Mouse (Mus musculus): ENCODE measurements at regions not wholly inside any gene's neighbourhood (a gene's known extent, or its start where the extent isn't known, plus 50 kb on each side); places are given as distances from the start of the nearest gene placed in this dataset.

DNA sequence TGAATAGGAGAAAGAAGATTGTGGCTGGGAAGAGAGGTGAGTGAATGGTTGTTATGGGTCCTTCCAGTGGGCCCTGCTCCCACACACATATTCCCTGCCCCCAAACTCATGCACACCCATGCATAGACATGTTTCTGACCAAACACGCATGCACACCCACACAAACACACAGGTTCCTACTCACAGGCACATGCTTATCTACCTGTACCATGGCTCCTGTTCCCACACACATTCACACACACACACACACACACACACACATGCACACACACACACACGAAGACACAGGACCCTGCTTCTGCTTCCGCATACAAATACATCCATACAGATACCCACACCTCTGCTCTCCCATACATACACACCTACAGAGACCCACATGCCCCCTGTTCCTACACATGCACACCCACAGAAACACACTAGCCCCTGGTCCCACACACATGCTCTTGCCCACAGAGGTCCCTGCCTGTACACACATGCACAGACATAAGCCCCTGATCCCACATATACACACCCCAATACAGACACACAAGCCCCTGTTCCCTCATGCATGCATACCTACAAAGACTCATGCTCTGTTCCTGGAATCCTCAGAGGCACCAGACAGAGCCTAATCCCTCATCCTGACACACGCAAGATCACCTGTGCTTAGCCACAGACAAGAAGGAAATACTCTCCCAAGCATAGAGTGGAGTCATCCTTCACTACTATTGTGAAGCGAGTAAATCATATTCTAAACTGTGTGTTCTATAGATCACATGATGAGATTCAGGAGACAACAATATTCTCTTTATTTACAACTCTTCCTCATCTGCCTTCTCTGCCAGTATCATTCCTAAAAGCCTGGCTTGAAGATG lies 100.1 kb downstream of the Mycn start:
- Histone ChIP-seq H3K27me3 (no peaks in the 10 kb centered on the region), H3K4me3 (no peak overlapping the region), H3K4me1 (replicated peaks) (peaks cover 6% of the 10 kb centered on the region), H3K9ac (no peak overlapping the region), H3K27ac (no peak overlapping the region), H3K4me2 (no peak overlapping the region), H3K36me3 (no peaks in the 10 kb centered on the region), H3K9me3 (replicated peaks) (no peaks in the 10 kb centered on the region)
- ATAC-seq (replicated peaks; ENCODE audit: insufficient number of reproducible peaks, insufficient read depth, low FRiP score, low read depth) = no peak
- 91% methylated on average over 5 of the region's 5 CpGs for WGBS

DNA sequence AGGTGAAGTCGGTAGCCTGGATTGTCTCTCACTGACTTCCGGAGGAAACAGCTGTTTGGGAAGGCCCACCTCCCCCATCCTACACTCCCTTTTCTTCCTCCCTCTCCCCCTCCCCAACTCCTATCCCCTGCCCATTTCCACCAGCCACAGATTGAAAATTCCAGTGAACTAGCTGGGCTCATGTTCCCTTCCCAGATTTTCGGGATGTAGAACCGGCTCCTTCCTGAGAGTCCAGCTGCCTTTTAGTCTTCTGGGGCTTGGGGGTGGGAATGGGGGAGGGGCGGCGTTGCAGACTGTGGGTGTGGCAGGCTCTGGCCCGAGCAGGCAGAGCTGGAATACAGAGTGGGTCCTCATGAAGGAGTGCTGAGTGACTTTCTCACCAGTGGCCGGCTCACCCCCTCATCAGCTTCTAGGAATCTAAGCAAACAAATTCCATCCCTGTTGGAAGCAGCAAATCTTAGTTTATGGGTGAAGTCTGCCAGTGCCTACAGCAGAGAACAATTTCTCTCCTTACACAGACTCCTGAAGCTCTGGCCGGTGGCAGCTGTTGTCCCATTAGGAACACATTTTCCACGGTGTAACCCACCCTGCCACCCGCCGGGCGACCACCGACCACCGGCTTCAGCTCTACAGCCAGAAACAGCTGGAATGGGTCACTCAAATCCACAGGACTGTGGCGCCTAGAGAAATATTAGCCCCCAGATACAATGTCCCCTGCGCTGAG lies 100.9 kb downstream of the Mycn start:
- H3K36me3 ChIP-seq = no peaks in the 10 kb centered on the region
- H3K27me3 ChIP-seq = no peaks in the 10 kb centered on the region
- H3K4me2 ChIP-seq = peak overlapping the region; percentile 56
- peak overlapping the region; percentile 29 for H3K4me3 ChIP-seq
- 30% methylated on average over 17 of the region's 17 CpGs for WGBS
- no peaks in the 10 kb centered on the region for H3K9me3 ChIP-seq (replicated peaks)
- ATAC-seq (replicated peaks; ENCODE audit: insufficient number of reproducible peaks, insufficient read depth, low FRiP score, low read depth) = no peak; the same call in 1 of the 2 replicates
- peaks cover 6% of the 10 kb centered on the region for H3K4me1 ChIP-seq (replicated peaks)
- H3K9ac ChIP-seq = no peak overlapping the region
- 0 out of 2 replicates have a peak overlapping the region, but pooled peaks have one; percentile 16 for H3K27ac ChIP-seq

DNA sequence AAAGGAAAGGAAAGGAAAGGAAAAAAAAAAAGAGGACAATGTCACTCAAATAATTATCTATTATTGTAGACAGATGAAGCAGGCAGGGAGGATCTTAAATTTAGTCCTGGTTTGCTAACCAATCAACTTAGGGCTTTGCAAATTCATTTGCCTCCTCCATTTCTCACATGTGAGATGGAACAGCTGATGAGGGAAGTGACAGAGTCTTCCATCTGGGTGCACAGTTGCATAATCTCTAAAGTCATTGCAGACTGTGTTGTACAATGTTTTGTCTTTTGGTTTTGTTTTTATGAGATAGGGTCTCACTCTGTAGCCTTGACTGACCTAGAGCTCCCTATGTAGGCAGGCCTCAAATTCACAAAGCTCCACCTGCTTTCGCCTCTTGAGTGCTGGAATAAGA lies 103.9 kb downstream of the Mycn start:
- ATAC-seq (replicated peaks; ENCODE audit: insufficient number of reproducible peaks, insufficient read depth, low FRiP score, low read depth) = no peak
- H3K9me3 ChIP-seq (replicated peaks) = no peaks in the 10 kb centered on the region
- H3K27me3 ChIP-seq = no peaks in the 10 kb centered on the region
- WGBS = 84% methylated on average over 1 of the region's 1 CpGs
- no peak overlapping the region for H3K27ac ChIP-seq
- H3K4me1 ChIP-seq (replicated peaks) = peaks cover 6% of the 10 kb centered on the region
- no peak overlapping the region for H3K4me2 ChIP-seq
- no peak overlapping the region for H3K4me3 ChIP-seq
- H3K9ac ChIP-seq = no peak overlapping the region
- H3K36me3 ChIP-seq = no peaks in the 10 kb centered on the region

DNA sequence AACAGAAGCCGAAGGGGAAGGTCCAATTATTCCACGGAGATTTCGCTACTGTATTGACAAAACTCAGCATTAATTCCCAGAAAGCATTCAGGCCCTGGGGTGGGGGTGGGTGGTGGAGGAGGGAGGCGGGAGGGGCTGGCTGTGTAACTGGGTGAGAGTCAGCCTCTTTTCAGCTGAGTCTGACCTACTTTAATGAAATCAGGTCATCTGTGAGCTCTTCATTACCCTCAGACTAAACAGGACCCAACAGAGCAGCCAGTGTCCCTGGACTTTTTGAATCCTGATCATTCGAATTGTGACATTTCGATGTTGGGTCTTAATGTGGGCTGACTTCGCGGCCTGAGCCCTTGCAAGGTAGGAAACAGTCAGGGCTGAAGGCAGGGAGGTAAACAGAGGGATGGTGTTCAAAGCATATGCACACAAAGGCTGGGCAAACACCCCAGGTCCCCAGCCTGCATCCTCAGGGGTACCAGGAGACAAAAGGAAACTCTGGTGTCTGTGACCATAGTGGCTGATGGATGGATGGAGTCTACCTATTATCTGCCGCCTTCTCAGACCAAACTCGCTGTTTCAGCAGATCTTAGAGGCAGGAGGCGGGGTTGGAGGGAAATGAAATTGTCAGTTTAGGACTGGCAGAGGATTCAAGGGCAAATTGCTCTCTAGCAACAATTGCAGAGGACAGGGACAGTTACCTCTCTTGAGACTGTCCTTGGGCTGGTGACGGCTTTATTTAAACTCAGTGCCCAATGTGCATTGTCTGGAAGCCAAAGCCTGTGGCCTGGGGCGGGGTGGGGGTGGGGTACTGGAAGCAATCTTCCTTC lies 113.7 kb downstream of the Mycn start:
- H3K36me3 ChIP-seq = no peaks in the 10 kb centered on the region
- no peak for ATAC-seq (replicated peaks; ENCODE audit: insufficient number of reproducible peaks, insufficient read depth, low FRiP score, low read depth)
- no peak overlapping the region for H3K4me2 ChIP-seq
- H3K9me3 ChIP-seq (replicated peaks) = no peaks in the 10 kb centered on the region
- no peak overlapping the region for H3K27ac ChIP-seq
- H3K9ac ChIP-seq = no peak overlapping the region
- 70% methylated on average over 13 of the region's 13 CpGs for WGBS
- H3K4me1 ChIP-seq (replicated peaks) = peaks cover 4% of the 10 kb centered on the region; the same call in 1 of the 2 replicates
- no peak overlapping the region for H3K4me3 ChIP-seq
- no peaks in the 10 kb centered on the region for H3K27me3 ChIP-seq

DNA sequence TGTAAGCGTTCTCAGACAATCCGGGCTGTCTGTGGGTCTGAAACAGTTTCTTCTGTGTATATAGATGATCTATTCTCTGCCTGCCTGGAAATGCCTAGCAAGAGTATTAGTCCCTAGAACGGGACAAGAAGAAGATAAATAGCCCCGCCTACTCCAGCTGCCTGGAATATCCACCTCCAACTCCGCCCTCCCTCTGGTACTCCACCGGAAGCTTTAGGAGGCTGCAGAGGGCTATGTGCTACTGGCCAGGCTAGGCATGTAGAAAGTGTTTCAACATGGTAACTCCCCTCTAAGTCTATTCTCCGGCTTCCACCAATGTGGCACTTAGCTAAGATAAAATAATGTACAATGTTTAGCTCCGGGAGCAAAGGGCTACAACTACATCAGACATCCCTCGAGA lies 114.3 kb downstream of the Mycn start:
- 53% methylated on average over 9 of the region's 9 CpGs for WGBS

DNA sequence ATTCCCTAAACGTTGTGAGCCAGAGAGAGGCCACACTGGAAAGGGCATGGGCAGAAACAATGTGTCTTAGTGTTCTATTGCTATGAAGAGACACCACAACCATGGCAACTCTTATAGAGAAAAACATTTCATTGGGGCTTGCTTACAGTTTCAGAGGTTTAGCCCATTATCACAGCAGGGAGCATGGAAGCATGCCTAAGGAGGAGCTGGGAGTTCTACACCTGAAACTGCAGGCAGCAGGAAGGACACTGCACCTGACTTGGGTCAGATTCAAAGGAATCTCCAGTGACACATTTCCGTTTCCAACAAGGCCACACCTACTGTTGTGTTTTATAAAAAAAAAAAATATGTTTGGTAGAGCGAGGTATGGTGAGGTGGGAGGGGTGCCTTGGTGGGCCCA lies 115.3 kb downstream of the Mycn start:
- Histone ChIP-seq H3K9ac (no peak overlapping the region), H3K4me3 (no peak overlapping the region), H3K9me3 (replicated peaks) (no peaks in the 10 kb centered on the region), H3K36me3 (no peaks in the 10 kb centered on the region), H3K4me2 (no peak overlapping the region), H3K4me1 (replicated peaks) (peaks cover 10% of the 10 kb centered on the region; the same call in 1 of the 2 replicates), H3K27ac (no peak overlapping the region), H3K27me3 (no peaks in the 10 kb centered on the region)
- no peak for ATAC-seq (replicated peaks; ENCODE audit: insufficient number of reproducible peaks, insufficient read depth, low FRiP score, low read depth)
- WGBS = 76% methylated on average over 3 of the region's 3 CpGs

More for the DNA sequence above, 114.3 kb downstream of the Mycn start:
- no peaks in the 10 kb centered on the region for H3K36me3 ChIP-seq
- no peak for ATAC-seq (replicated peaks; ENCODE audit: insufficient number of reproducible peaks, insufficient read depth, low FRiP score, low read depth)
- H3K27ac ChIP-seq = no peak overlapping the region
- H3K4me2 ChIP-seq = no peak overlapping the region
- H3K9me3 ChIP-seq (replicated peaks) = no peaks in the 10 kb centered on the region
- peaks cover 10% of the 10 kb centered on the region; the same call in 1 of the 2 replicates for H3K4me1 ChIP-seq (replicated peaks)
- no peaks in the 10 kb centered on the region for H3K27me3 ChIP-seq
- no peak overlapping the region for H3K9ac ChIP-seq
- H3K4me3 ChIP-seq = no peak overlapping the region

DNA sequence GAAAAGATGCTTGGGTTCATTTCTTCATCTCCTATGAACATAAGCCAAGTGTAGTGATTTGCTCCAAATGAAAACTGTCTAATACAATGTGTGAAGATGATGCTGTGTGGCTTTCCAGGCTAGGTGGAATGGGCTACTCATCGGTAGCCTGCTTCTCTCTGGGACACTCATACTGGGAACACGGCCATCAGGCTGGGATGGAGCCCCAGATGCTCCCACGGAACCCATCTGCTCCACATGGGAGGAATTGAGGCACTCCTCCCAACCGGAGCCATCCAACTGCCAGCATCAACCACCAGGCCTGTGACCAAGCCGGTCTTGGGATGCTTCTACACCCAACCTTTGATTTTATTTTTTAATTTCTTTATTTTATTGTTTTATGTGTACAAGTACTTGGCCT lies 115.9 kb downstream of the Mycn start:
- peaks cover 10% of the 10 kb centered on the region; the same call in 1 of the 2 replicates for H3K4me1 ChIP-seq (replicated peaks)
- no peak overlapping the region for H3K27ac ChIP-seq
- no peaks in the 10 kb centered on the region for H3K36me3 ChIP-seq
- 86% methylated on average over 5 of the region's 5 CpGs for WGBS
- H3K4me3 ChIP-seq = no peak overlapping the region
- no peaks in the 10 kb centered on the region for H3K9me3 ChIP-seq (replicated peaks)
- ATAC-seq (replicated peaks; ENCODE audit: insufficient number of reproducible peaks, insufficient read depth, low FRiP score, low read depth) = no peak
- H3K9ac ChIP-seq = no peak overlapping the region
- no peaks in the 10 kb centered on the region for H3K27me3 ChIP-seq
- H3K4me2 ChIP-seq = no peak overlapping the region

DNA sequence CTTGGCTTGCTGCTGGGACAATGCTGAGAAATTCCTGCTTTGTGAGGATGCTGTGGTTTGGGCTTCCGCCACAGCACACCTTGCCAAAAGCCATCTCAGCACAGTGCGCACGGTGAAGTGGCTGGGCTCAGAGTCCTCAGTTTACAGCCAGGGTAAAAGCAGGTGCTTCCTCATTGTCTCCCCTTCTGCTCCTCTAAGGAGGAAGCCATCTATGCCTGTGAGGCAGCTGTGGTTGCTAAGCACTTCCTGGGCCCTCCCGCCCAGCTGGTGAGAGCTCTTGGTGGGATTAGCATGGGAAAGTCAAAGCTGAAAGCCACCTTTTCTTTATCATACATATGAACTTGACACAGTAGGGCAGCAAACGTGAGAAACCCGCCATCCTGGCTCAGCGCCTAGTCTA lies 120.2 kb downstream of the Mycn start:
- Histone ChIP-seq H3K4me2 (no peak overlapping the region), H3K9me3 (replicated peaks) (no peaks in the 10 kb centered on the region), H3K27ac (no peak overlapping the region), H3K9ac (no peak overlapping the region), H3K4me1 (replicated peaks) (peaks cover 7% of the 10 kb centered on the region; the same call in 1 of the 2 replicates), H3K4me3 (no peak overlapping the region), H3K36me3 (no peaks in the 10 kb centered on the region), H3K27me3 (no peaks in the 10 kb centered on the region)
- 71% methylated on average over 7 of the region's 7 CpGs for WGBS
- no peak; the same call in 1 of the 2 replicates for ATAC-seq (replicated peaks; ENCODE audit: insufficient number of reproducible peaks, insufficient read depth, low FRiP score, low read depth)

DNA sequence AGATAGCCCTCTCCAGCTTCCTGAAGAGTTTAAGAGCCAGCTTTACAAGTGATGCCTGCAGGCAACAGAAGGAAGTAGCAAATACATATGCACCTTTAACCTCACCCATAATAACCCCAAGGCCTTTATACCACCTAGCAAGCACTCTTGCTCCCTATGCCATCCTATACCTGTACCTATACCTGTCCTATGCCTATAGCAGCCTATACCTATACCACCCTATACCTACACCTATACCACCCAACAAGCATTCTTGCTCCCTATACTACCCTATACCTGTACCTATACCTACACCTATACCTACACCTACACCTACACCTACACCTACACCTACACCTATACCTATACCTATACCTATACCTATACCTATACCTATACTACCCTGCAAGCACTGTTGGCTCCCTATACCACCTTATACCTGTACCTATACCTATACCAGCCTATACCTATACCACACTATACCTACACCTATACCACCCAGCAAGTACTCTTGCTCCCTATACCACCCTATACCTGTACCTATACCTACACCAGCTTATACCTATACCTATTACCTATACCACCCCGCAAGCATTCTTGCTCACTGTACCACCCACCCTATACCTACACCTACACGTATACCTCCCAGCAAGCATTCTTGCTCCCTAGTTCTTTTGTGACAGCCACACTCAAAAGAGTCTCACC lies 120.9 kb downstream of the Mycn start:
- Histone ChIP-seq H3K36me3 (no peaks in the 10 kb centered on the region), H3K27ac (no peak overlapping the region), H3K27me3 (no peaks in the 10 kb centered on the region), H3K4me1 (replicated peaks) (peaks cover 7% of the 10 kb centered on the region; the same call in 1 of the 2 replicates), H3K9me3 (replicated peaks) (no peaks in the 10 kb centered on the region), H3K4me2 (no peak overlapping the region), H3K4me3 (no peak overlapping the region), H3K9ac (no peak overlapping the region)
- peak; percentile 47 for ATAC-seq (replicated peaks; ENCODE audit: insufficient number of reproducible peaks, insufficient read depth, low FRiP score, low read depth)
- WGBS = 90% methylated on average over 2 of the region's 2 CpGs

DNA sequence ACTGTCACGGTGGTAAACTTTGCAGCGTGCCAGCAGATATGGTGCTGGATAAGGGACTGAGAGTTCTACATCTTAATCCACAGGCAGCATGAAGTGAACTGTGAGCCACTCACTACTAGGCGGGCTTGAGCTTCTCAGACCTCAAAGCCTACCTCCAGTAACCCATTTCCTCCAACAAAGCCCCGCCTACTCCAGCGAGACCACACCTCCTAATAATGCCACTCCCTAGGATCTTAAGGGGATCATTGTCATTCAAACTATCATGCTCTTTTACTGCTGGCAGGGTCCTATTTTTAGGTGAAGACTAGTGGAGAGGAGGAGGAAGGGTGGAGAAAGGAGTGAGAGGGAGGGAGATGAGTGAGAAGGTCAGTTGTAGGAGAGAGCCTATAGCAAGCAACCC lies 122.0 kb downstream of the Mycn start:
- Histone ChIP-seq H3K27me3 (no peaks in the 10 kb centered on the region), H3K4me2 (no peak overlapping the region), H3K9ac (no peak overlapping the region), H3K4me1 (replicated peaks) (peaks cover 7% of the 10 kb centered on the region; the same call in 1 of the 2 replicates), H3K27ac (no peak overlapping the region), H3K36me3 (no peaks in the 10 kb centered on the region), H3K4me3 (no peak overlapping the region), H3K9me3 (replicated peaks) (no peaks in the 10 kb centered on the region)
- ATAC-seq (replicated peaks; ENCODE audit: insufficient number of reproducible peaks, insufficient read depth, low FRiP score, low read depth) = no peak
- WGBS = 70% methylated on average over 5 of the region's 5 CpGs
